Mouse (Mus musculus) limb, embryonic 10.5 days (tissue): ENCODE data around the gene Golm1. TPM values are rescaled to one million over a fixed set of nuclear protein-coding genes. Genes with fewer than 3 reads are reported as not detected.

ENCODE experiments used
- DNase-seq: peaks from one replicate; pipeline ENCODE4 v3.0.0-alpha.2; 2017; ENCODE audit warnings: low spot score
- H3K27ac ChIP-seq: fragments of 300-500 bp; sonication (generic); 2 replicates; pipeline ENCODE4 v1.5.1; 2016; ENCODE audit warnings: mild to moderate bottlenecking
- H3K27me3 ChIP-seq: fragments of 300-500 bp; sonication (generic); 2 replicates; pipeline ENCODE4 v1.6.1; 2016; ENCODE audit warnings: low read depth, mild to moderate bottlenecking; ENCODE audit not compliant: poor library complexity, severe bottlenecking
- H3K36me3 ChIP-seq: fragments of 300-500 bp; sonication (generic); 2 replicates; pipeline ENCODE4 v1.6.1; 2016; ENCODE audit warnings: mild to moderate bottlenecking, moderate library complexity
- H3K4me1 ChIP-seq: fragments of 300-500 bp; sonication (generic); 2 replicates; pipeline ENCODE4 v1.6.1; 2016
- H3K4me3 ChIP-seq: fragments of 300-500 bp; sonication (generic); 2 replicates; pipeline ENCODE4 v1.5.1; 2016; ENCODE audit warnings: mild to moderate bottlenecking, moderate library complexity
- H3K9me3 ChIP-seq: fragments of 300-500 bp; sonication (generic); replicated peaks from 2 replicates; pipeline ENCODE4 v1.6.1; 2016; ENCODE audit warnings: mild to moderate bottlenecking
- WGBS: fragments of 180-500 bp; shearing (Covaris S2); methylation state at CpG from one replicate; pipeline ENCODE4 v1.1.7; 2016; 5-methylcytosine and 5-hydroxymethylcytosine counted together
- polyA plus RNA-seq: library from polyadenylated mRNA; unstranded; fragments of >200 nt; fragmentation: Nextera tagmentation; extraction: Ambion mirVana; gene quantifications from 2 replicates; pipeline ENCODE4 v1.2.1, GENCODE M21; 2016

The Golm1 gene
- polyA plus RNA-seq, 1 experiment from 2014 or later = 80.2 TPM

GRCm38 (mm10) chr13:59691478-59691877 is 15.9 kb upstream of the Golm1 start:
- Histone ChIP-seq H3K4me1 (no peaks in the 10 kb centered on the region), H3K4me3 (no peak overlapping the region), H3K36me3 (no peaks in the 10 kb centered on the region), H3K27me3 (no peaks in the 10 kb centered on the region), H3K27ac (no peak overlapping the region), H3K9me3 (no peaks in the 10 kb centered on the region)
- DNase-seq = no peak
- WGBS = 78% methylated on average over 10 of the region's 10 CpGs

- DNase-seq = no peak
- H3K4me3 ChIP-seq = no peak overlapping the region
- H3K9me3 ChIP-seq = no peaks in the 10 kb centered on the region
- no peaks in the 10 kb centered on the region for H3K36me3 ChIP-seq
- no peaks in the 10 kb centered on the region for H3K27me3 ChIP-seq
- H3K27ac ChIP-seq = no peak overlapping the region
- WGBS = 78% methylated on average over 7 of the region's 7 CpGs
- H3K4me1 ChIP-seq = no peaks in the 10 kb centered on the region
These were observed 15.0 kb upstream of the Golm1 start for GRCm38 (mm10) chr13:59690576-59690975.

- Histone ChIP-seq H3K4me3 (no peak overlapping the region), H3K9me3 (no peaks in the 10 kb centered on the region), H3K27ac (no peak overlapping the region), H3K27me3 (no peaks in the 10 kb centered on the region), H3K4me1 (no peaks in the 10 kb centered on the region), H3K36me3 (no peaks in the 10 kb centered on the region)
- DNase-seq = no peak
- 90% methylated on average over 3 of the region's 3 CpGs for WGBS
These were observed 14.2 kb upstream of the Golm1 start for GRCm38 (mm10) chr13:59689843-59690242.

GRCm38 (mm10) chr13:59689313-59689712 is 13.7 kb upstream of the Golm1 start:
- no peaks in the 10 kb centered on the region for H3K27me3 ChIP-seq

DNA sequence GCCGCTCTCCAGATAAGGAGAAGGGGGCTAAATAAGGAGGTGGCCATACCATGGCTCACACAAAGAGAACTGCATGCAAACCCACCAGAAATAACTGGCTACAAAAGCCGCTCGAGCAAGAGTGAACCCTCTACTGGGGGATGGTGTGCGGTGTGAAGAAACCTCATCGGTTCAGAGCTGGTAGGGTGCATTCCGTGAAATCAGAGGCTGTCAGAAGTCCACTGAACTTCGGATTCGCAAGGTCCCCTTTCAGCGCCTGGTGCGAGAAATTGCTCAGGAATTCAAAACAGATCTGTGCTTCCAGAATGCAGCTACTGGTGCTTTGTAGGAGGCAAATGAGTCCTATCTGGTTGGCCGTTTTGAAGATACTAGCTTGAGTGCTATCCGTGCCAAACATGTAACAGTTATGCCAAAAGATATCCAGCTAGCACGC is 12.7 kb upstream of the Golm1 start:
- DNase-seq = no peak
- no peaks in the 10 kb centered on the region for H3K27me3 ChIP-seq
- no peaks in the 10 kb centered on the region for H3K9me3 ChIP-seq
- WGBS = 77% methylated on average over 13 of the region's 13 CpGs
- no peaks in the 10 kb centered on the region for H3K4me1 ChIP-seq
- no peaks in the 10 kb centered on the region for H3K36me3 ChIP-seq
- H3K27ac ChIP-seq = no peak overlapping the region
- H3K4me3 ChIP-seq = no peak overlapping the region

More at GRCm38 (mm10) chr13:59689313-59689712, 13.7 kb upstream of the Golm1 start:
- Histone ChIP-seq H3K4me3 (no peak overlapping the region), H3K36me3 (no peaks in the 10 kb centered on the region), H3K9me3 (no peaks in the 10 kb centered on the region), H3K27ac (no peak overlapping the region), H3K4me1 (no peaks in the 10 kb centered on the region)
- no peak for DNase-seq
- WGBS = 91% methylated on average over 9 of the region's 9 CpGs

GRCm38 (mm10) chr13:59685236-59685635 is 9.6 kb upstream of the Golm1 start:
- no peaks in the 10 kb centered on the region for H3K27me3 ChIP-seq
- no peaks in the 10 kb centered on the region for H3K4me1 ChIP-seq
- H3K27ac ChIP-seq = no peak overlapping the region
- no peaks in the 10 kb centered on the region for H3K9me3 ChIP-seq
- 85% methylated on average over 3 of the region's 3 CpGs for WGBS
- no peaks in the 10 kb centered on the region for H3K36me3 ChIP-seq
- H3K4me3 ChIP-seq = no peak overlapping the region
- DNase-seq = no peak

- Histone ChIP-seq H3K9me3 (no peaks in the 10 kb centered on the region), H3K36me3 (no peaks in the 10 kb centered on the region), H3K4me3 (no peak overlapping the region), H3K27ac (no peak overlapping the region), H3K4me1 (peaks cover 5% of the 10 kb centered on the region; the same call in 1 of the 2 replicates), H3K27me3 (no peaks in the 10 kb centered on the region)
- no peak for DNase-seq
- 30% methylated on average over 7 of the region's 7 CpGs for WGBS
These were observed 7.0 kb upstream of the Golm1 start for GRCm38 (mm10) chr13:59682629-59683028.

- peaks cover 12% of the 10 kb centered on the region; the same call in 1 of the 2 replicates for H3K4me1 ChIP-seq
- 64% methylated on average over 4 of the region's 4 CpGs for WGBS
- no peak for DNase-seq
- no peak overlapping the region for H3K27ac ChIP-seq
- no peaks in the 10 kb centered on the region for H3K36me3 ChIP-seq
- no peaks in the 10 kb centered on the region for H3K27me3 ChIP-seq
- H3K9me3 ChIP-seq = no peaks in the 10 kb centered on the region
- no peak overlapping the region for H3K4me3 ChIP-seq
These were observed 4.3 kb upstream of the Golm1 start for GRCm38 (mm10) chr13:59679908-59680307.

- H3K27me3 ChIP-seq = no peaks in the 10 kb centered on the region
- no peak overlapping the region for H3K27ac ChIP-seq
- H3K9me3 ChIP-seq = no peaks in the 10 kb centered on the region
- H3K36me3 ChIP-seq = no peaks in the 10 kb centered on the region
- peaks cover 18% of the 10 kb centered on the region for H3K4me1 ChIP-seq
- DNase-seq = no peak
- WGBS = 42% methylated on average over 4 of the region's 4 CpGs
- no peak overlapping the region for H3K4me3 ChIP-seq
These were observed 3.7 kb upstream of the Golm1 start for GRCm38 (mm10) chr13:59679306-59679705.

GRCm38 (mm10) chr13:59676316-59677229 is 962 bp upstream of the Golm1 start:
- Histone ChIP-seq H3K9me3 (no peaks in the 10 kb centered on the region), H3K4me3 (no peak overlapping the region), H3K36me3 (peaks cover 4% of the 10 kb centered on the region; the same call in 1 of the 2 replicates), H3K4me1 (peaks cover 36% of the 10 kb centered on the region), H3K27me3 (no peaks in the 10 kb centered on the region), H3K27ac (peak overlapping the region; percentile 96; the same call in 1 of the 2 replicates)
- WGBS = 78% methylated on average over 11 of the region's 12 CpGs
- DNase-seq = no peak

- no peaks in the 10 kb centered on the region for H3K9me3 ChIP-seq
- H3K36me3 ChIP-seq = peaks cover 12% of the 10 kb centered on the region
- DNase-seq = peak; percentile 61
- WGBS = under 1% methylated on average over 13 of the region's 13 CpGs
- peak overlapping the region; percentile 96 for H3K27ac ChIP-seq
- H3K27me3 ChIP-seq = no peaks in the 10 kb centered on the region
- H3K4me1 ChIP-seq = peaks cover 36% of the 10 kb centered on the region
- peak overlapping the region; percentile 87 for H3K4me3 ChIP-seq
These were observed 855 bp downstream of the Golm1 start for GRCm38 (mm10) chr13:59674761-59675150.

- H3K27ac ChIP-seq = peak overlapping the region; percentile 96
- peaks cover 34% of the 10 kb centered on the region for H3K4me1 ChIP-seq
- H3K27me3 ChIP-seq = no peaks in the 10 kb centered on the region
- 3% methylated on average over 3 of the region's 3 CpGs for WGBS
- peaks cover 17% of the 10 kb centered on the region for H3K36me3 ChIP-seq
- no peaks in the 10 kb centered on the region for H3K9me3 ChIP-seq
- DNase-seq = peak; percentile 49
- peak overlapping the region; percentile 87 for H3K4me3 ChIP-seq
These were observed 1.4 kb downstream of the Golm1 start for GRCm38 (mm10) chr13:59674215-59674614.

GRCm38 (mm10) chr13:59673597-59673996 is 2.0 kb downstream of the Golm1 start:
- Histone ChIP-seq H3K27ac (peak overlapping the region; percentile 96), H3K27me3 (no peaks in the 10 kb centered on the region), H3K36me3 (peaks cover 19% of the 10 kb centered on the region), H3K9me3 (no peaks in the 10 kb centered on the region), H3K4me3 (peak overlapping the region; percentile 87), H3K4me1 (peaks cover 35% of the 10 kb centered on the region)
- DNase-seq = peak; percentile 44
- 53% methylated on average over 7 of the region's 7 CpGs for WGBS
